Mouse (Mus musculus) left cerebral cortex, postnatal 36 days (tissue): ENCODE data around the gene Eci1. TPM values are rescaled to one million over a fixed set of nuclear protein-coding genes. Genes with fewer than 3 reads are reported as not detected.
"Not testable (repeated sequence)": the region's sequence is repeated elsewhere in the genome, so short reads cannot be mapped to it uniquely, and the experiment has no call there.

Experiments used
- DNase-seq, 2 experiments: peaks; one replicate each; pipeline ENCODE4 v3.0.0; 2021 to 2022; ENCODE audit warnings: low spot score in 2 of 2, mixed read lengths in 1 of 2
- intact Hi-C: fragments of 180-260 bp; cut with DNase I; formaldehyde crosslinking; loops from one replicate; pipeline ENCODE4 v1.15.1; 2025
- total RNA-seq, 2 experiments: library from RNA; stranded (reverse); gene quantifications; 2 replicates each; pipeline ENCODE4 v1.2.3; 2021

Gene Eci1
- 10 to 100 TPM; 26.7 to 30.3 TPM for total RNA-seq

DNA sequence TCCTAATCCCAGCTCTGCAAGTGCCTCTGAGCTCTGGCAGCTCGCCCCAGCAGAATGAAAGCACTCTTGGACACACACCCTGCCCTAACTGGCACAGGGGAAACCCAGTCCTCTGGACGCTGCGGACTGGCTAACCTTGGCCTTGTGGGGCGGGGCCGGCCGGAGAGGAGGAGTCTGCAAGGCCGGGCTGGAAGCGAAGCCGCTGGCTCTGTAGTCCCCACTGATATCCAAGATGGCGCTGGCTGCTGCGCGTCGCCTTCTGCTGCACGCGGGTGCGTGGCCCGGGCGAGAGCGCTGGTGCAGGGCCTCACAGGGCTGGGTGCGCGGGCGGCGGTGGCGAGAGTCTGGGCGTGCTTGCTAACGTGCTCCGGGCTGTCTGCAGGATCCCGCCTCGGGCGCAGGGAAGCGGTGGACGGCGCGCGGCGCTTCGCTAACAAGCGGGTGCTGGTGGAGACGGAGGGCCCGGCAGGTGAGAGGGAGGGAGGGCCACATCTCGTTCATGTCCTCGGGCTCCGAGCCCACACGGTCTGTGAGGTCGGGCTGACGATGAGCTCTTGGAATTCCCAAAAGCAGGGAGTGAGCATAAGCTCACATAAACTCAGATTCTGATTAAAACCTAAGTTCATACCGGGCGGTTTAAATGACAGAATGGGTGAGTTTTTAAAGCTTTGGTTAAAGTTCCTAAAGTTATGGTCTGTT, at the start of gene Eci1:
Gene Eci1 (plus strand): TSS at position 171 of the 699 bp plus-strand sequence.
- intact Hi-C loops: no loop called here
- peak; percentile 86 to 87 for DNase-seq

DNA sequence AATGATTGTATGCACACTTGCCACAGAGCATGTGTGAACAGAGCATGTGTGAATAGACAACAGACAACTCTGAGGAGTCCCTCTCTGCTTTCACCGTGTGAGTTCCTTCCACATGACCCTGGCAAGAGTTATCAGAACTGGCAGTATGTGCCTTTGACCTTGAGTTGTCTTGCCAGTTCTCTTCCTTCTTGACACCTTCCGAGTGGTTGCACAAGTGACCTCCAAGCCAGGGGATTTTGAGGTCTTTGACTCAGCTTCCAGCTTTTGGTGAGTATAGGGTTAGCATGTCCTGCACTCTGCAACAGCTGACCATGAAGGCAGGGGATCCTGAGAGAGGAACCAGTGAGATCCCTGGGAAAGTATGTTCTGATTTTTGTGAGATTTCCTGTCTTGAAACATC, 47.9 kb upstream of the Eci1 start:
- intact Hi-C loops: no loop called here
- DNase-seq: no peak

DNA sequence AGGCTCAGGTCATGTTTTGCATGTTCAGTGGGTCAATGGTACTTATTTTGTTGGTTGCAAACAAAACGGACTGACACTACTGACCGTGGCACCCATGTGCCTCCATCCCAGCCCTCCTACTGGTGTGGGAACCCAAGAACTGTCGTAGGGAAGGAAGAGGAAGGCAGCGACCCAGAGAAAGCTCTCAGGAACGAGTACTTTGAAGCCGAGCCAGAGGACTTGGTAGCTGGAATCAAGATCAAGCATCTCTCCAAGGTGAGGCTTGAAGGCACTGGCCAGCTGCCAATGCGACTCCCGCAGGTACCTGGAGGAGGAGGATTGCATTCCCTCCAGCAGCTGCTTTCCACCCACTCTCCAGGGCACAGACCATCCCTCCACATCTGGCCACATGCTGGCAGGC, 42.7 kb upstream of the Eci1 start:
- intact Hi-C loops: no loop called here
- no peak for DNase-seq

DNA sequence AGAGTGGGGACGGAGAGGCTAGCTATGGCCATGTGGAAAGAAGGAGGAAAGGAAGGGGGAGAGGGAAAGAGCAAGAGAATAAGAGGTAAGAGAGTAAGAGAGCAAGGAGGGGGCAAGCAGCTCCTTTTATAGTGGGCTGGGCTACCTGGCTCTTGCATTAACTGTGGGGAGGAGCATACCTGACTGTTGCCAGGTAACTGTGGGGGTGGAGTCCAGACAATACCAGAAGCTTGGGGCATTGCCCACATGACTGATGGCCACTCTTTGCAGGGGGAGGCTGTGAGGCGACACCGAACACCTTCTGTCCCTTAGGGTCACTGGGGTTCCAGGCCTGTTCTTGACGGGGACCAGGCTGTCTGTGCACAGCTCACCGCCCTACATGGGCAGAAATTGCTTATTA, 37.7 kb upstream of the Eci1 start:
- intact Hi-C loops: no loop called here

DNA sequence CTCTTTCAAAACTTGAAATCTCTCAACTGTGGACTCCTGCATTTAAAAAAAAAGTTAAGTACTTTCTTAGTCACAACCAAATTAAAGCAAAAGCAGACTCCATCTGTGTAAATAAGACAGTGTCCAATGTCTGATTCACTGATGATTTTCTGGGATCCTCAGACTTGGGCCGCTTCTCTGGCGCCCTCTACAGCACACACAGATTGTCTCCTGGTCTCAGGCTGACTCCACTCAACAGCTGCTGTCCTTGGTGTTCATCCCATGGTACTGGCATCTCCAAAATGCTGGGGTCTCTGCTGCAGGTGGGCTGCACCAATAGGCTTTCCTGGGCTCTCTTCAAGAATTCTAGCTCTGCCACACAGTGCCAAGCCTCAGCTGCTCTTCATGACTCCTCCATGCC, 36.6 kb upstream of the Eci1 start:
- DNase-seq: peak in 1 of 2 experiments; percentile 30
- intact Hi-C loops: loop anchor here (10.0 kb wide), 1 partner anchor 215 kb away; no protein-coding TSS in a partner anchor

More for the DNA sequence above, 37.7 kb upstream of the Eci1 start:
- no peak for DNase-seq

DNA sequence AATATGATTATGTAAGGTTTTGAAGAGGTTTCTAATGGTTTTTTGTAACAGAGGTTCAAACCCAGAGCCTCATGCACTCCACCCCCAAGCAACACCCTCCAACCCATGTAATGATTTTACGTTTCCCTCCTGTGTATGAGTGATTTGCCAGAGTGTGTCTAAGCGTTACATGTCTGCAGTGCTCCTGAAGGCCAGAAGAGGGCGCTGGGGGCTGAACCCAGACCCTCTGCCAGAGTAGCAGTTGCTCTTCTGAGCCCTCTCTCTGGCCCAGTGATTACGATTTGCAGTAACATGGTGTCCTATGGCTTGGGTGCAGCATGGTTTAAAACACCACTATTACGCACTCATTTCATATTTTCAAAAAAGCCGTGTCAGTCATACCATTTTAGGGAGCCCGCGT, 35.3 kb upstream of the Eci1 start:
- intact Hi-C loops: loop anchor here (10.0 kb wide), 1 partner anchor 216 kb away; no protein-coding TSS in a partner anchor
- DNase-seq: no peak

DNA sequence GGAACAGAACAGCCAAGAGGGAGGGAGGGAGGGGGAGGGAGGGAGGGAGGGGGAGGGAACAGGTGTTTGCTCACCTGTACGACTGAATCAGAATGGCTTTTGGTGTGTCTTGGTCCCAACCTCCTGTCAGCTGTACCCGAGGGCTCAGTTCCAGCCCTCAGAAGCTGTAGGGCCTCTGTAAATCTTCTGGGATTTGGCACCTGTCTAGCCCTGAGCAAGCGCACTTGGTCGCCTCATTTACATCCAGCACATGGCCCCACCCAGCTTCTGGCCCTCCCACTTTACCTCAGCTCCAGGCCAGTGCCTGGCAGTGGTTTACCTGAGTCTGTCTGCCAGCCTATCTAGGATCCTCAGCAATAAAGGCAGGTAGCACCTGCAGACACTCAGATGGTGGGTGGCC, 32.9 kb upstream of the Eci1 start:
- no peak for DNase-seq
- intact Hi-C loops: loop anchor here (10.0 kb wide), 1 partner anchor 219 kb away; no protein-coding TSS in a partner anchor

DNA sequence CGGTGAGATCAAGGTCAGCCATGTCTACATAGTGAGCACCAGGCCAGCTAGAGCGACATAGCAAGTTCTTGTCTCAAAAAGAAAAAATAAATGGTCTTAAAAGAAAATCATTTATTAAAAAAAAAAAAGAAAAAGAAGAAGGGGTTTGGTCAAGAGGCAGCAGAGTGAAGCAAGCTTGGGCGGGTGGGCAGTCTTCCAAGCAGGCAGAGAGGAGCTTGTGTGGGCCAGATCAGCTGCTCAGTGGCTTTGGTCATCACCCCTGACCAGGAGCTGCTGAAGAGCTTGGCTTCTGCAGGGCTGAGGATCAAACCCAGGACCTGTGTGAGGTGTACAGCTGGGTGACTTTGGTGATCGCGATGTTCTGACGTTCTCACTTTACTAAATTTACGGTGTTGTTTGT, 32.0 kb upstream of the Eci1 start:
- no peak for DNase-seq
- intact Hi-C loops: loop anchor here (10.0 kb wide), 1 partner anchor 220 kb away; no protein-coding TSS in a partner anchor

DNA sequence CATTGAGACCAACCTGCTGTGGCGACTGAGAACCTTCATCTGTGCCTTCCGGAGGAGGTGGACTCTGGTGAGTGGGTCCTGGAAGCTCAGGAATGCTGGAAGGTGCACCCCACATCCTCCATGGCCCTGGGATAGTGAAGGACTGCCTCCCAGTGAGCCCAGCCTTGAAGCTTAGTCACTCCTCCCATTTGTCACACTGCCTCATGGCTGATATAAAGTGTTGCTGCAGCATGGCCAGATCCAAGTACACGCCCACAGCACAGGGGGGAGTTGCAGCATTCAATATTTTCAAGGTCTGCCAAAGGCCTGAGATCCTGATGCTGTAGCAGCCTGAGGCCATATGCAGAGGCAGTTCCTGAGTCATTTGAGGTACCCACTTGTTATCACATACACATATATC, 24.1 kb upstream of the Eci1 start:
- DNase-seq: peak in 1 of 2 experiments; percentile 18
- intact Hi-C loops: no loop called here

DNA sequence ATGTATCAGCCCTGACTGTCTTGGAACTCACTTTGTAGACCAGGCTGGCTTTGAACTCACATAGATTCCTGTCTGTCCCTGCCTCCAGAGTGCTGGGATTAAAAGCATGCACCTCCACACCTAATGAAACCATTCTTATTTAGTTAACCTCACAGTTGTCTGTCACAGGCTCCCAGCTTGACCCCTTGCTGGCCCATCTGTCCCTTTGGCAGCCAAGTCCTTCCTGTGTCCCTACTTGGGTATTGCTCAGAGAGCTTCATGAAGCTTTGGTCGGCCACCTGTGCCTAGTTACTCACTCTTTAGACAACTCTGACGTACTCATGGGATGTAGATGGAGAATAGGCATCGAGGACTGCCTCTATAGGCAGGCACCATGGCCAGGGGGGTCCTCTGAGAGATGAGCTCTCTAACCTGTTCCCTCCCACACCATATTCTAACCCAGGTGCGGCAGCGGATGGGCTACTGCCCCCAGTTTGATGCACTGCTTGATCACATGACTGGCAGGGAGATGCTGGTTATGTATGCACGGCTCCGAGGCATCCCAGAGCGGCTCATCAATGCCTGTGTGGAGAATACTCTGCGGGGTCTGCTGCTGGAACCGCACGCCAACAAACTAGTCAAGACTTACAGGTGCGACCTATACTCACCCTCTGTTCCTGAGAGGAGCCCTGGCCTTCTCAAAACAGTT, 19.2 kb upstream of the Eci1 start:
- DNase-seq: no peak
- intact Hi-C loops: no loop called here

DNA sequence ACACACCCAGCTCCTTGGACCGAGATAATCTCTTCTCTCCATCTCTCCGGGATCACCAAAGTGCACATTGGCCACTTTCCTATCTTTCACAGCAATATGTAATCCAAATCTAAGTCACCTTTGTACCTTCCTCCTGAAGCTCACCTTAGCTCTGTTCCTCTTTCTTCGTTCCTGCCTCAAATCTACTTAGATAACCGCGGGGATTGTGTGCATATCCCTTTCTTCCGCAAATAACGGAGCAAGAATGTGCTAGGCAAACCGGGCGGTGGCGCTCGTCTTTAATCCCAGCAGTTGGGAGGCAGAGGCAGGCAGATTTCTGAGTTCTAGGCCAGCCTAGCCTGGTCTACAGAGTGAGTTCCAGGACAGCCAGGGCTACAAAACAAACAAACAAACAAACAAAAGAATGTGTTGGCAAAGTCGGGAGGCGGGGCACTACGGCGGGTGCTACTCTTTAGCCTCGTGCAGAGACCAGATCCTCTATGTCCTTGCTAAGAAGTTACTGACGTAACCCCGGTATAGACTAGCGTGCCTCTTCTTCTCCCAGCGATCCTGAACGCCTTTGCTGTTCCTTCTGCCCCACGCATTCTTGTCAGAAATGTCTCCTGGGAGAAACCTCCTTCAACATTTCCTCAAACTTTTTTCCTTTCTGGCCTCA, 12.8 kb upstream of the Eci1 start:
- intact Hi-C loops: loop anchor here (10.0 kb wide), 1 partner anchor 249 kb away; the partner anchor contains the start of genes Amdhd2 and Atp6v0c
- DNase-seq: no peak

DNA sequence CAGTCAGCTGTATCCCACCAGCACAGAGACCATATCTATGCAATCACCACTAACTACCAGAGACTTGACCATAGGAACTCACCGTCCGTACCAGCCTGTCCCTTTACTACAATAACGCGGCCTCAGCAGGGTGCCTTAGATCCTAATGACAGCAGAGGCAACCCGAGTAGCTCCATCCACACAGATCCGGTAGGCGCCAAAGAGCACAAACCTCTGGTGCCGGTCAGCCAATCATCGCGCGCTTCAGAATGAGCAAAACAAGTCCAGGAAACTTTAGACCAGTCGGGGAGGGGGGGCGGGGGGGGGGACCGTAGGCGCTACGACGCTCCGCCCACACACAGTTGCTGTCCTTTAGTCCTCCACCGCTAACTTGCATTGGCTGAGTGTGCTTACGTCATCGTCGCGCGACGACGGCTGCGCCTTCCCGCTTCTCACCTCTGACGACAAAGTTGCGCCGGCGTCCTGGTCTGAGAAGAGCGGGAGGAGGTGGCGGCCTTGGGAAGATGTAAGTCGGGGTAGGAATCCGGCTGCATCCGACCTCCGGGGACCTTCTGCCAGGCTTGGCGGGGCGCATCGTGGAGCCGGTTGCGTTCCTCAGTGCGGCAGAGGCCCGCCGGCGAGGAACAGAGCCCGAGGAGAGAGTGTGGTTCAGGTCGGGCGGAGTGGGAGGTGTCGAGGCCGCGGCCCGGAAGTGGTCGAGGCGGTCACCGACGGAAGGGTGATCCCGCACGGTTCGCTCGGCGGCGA, 12.0 kb upstream of the Eci1 start, which contains the start of gene Rnps1:
Gene Rnps1 (plus strand): TSS at position 336 of the 747 bp plus-strand sequence.
- intact Hi-C loops: loop anchor here (10.0 kb wide), 1 partner anchor 250 kb away; the partner anchor contains the start of genes Amdhd2 and Atp6v0c
- peak; percentile 91 to 92 for DNase-seq

DNA sequence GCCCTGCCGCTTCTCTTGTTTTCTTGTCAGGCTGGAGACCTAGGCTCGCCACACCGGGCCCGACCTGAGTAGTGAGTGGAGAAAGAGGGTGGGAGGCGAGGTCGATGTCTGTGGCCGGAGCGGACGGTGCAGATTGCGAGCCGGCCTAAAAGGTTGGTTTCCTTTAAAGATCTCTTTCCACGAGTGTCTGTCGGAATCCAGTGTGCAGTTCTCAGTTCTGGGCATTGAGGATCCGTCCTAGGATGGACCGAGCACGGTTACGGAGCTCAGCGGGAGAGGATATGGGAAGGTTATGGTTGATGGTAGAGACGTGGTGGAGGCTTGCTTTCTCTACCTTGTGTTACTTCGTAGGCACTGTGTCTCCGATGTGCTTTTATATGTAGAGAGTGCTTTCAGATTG, 11.4 kb upstream of the Eci1 start:
- DNase-seq: no peak
- intact Hi-C loops: loop anchor here (10.0 kb wide), 1 partner anchor 250 kb away; the partner anchor contains the start of genes Amdhd2 and Atp6v0c

DNA sequence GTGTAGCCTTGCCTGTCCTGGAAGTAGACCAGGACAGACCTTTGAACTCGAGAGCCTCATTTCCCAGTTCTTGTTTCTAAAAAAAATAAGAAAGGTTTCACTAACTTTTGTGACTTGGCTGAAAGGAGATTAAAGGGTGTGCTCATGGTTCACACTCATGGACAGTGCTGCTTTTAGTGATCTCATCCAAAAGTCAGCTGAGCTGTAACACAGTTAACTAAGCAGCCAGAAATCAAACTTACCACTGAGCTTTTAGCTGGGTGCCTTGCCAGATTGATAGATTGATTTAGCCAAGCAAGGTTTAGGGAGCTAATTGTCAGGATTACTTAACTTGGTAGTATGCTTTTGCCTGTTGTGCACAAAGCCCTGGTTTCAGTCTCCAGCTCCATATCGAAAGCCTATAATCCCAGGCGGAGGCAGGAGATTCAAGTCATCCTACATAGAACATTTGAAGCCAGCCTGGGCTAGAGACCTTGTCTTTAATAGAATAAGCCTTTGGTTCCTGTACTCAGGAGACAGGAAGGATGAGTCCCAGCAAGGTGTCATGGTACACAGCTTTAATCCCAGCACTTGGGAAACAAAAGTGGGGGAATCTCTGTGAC, 10.3 kb upstream of the Eci1 start:
- intact Hi-C loops: loop anchor here (10.0 kb wide), 1 partner anchor 251 kb away; the partner anchor contains the start of genes Amdhd2 and Atp6v0c
- DNase-seq: no peak

DNA sequence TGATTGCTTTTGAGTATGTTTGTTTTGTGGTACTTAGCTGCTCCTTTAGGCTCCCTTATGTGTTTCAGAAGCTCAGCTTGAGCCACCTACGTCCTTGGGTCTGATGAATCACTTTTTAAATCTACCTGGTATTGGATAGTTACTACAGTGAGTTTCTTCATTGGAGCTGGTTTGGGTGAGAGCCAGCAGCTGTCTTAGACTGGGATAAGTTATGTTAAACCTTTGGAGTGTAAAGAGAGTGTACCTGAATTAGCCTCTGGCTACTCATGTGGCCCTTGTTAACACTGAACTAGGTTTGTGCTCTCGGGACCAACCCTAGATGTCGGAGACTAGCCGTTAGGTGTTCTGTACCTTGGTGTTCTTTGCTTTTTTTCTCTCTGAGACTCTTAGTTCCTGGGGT, 3.3 kb upstream of the Eci1 start:
- intact Hi-C loops: no loop called here
- DNase-seq: no peak

DNA sequence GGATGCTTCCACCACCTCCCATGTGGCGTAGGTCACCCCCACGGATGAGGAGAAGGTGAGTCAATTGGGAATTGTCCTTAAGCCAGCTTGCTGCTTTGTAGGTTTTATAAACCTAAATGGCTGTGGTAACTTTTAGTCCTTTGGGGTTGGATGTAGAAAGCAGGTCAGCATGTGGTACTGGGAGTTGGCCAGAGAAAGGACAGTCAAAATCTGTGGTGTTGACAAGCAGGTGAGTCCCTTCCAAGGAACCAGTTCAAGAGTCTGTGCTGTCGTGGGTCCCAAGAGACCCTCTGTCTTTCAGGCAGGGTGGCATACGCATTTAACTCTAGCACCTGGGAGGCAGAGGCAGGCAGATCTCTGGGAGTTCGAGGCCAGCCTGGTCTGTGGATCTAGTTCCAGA, 2.0 kb upstream of the Eci1 start:
- no peak for DNase-seq
- intact Hi-C loops: no loop called here

DNA sequence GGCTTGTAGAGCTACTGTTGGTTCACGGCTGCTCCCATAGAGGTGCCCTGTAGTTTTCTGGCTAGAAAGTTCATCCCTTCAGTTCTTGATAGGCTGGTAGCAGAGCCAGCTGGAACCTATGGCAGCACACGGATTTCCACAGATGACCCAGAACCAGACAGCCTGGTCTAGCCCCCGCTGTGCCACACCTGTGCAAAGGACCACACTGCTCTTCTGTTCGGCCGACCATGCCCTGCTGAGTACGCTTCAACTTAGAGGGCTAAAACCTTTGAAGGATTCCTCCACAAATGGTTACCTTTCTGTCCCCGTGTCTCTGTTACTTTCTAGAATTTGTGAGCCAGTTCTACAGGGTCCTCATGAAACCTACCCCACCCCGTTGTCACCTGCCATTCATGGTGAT, 1.1 kb upstream of the Eci1 start:
- intact Hi-C loops, DNase-seq: not testable (repeated sequence)

DNA sequence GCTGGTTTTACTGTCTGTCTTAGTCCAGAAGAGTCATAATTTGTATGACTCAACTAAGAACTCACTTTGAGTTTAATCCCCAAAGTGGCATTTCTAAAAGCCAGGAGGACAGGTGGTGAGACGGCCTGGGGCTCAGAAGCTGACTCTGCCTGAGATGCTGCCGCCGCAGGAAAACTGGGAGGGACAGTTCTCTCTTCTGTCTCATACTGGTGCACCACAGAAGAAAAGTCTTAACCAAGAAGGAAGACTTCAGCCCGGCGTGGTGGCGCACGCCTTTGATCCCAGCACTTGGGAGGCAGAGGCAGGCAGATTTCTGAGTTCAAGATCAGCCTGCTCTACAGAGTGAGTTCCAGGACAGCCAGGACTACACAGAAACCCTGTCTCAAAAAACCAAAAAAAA, 536 bp upstream of the Eci1 start:
- no peak for DNase-seq
- intact Hi-C loops: no loop called here

DNA sequence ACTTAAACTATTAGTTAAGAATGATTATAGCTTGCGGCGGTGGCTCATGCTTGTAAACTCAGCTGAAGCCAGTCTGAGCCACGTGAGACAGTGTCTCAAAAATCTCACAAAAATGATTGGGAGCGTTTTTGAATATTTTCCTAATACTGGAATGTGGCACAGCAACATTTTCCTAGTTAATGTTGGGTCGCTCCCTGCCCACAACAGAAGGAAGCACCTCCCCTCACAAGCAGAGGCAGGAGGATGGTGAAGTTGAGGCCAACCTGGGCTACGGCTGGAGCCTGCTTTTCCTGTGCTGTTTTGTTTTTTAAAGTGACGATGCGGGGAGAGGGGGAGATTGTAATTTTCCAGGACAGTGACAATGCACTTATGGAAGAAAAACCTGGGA, 723 bp downstream of the Eci1 start:
- intact Hi-C loops: no loop called here
- no peak for DNase-seq
